Mouse (Mus musculus) CD8-positive naive resting alpha-beta T cell, adult 2 months (primary cell): ENCODE results near the gene Pik3ip1.
A peak's percentile ranks its signal among the peaks of the same experiment; 100 is the strongest.

Experiments used
- DNase-seq, 2 experiments: peaks; one replicate each; pipeline ENCODE4 v3.0.0; 2022; ENCODE audit warnings: low read depth in 2 of 2, low spot score in 2 of 2

The Pik3ip1 gene

DNA sequence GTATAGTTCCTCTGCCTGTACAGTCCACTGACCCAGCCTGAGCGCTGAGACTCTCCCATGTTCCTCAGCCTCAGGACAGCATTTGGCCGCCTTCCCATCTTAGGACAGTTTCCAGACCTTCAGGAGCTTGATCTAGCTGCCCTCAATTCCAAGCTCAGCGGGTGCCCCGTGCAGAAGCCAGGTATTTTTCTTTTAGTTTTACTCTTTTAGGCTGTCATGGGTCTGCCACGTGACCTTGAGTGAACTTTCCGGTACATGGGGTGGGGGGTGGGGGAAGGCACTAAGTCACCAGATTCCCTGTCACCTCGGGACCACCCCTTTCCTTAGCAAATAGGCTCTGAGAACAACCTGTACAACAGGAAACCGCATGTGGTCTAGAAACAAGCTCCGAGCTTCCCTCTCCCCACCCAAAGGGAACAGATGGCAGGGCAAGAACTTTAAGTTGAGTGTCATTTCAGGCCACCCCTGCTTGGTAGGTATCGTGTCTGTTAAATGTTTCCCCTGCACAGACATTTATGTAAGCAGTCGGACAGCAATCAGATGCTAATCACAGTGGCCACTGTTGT lies 5.5 kb downstream of the Pik3ip1 start:
- peak; percentile 82 to 85 for DNase-seq

DNA sequence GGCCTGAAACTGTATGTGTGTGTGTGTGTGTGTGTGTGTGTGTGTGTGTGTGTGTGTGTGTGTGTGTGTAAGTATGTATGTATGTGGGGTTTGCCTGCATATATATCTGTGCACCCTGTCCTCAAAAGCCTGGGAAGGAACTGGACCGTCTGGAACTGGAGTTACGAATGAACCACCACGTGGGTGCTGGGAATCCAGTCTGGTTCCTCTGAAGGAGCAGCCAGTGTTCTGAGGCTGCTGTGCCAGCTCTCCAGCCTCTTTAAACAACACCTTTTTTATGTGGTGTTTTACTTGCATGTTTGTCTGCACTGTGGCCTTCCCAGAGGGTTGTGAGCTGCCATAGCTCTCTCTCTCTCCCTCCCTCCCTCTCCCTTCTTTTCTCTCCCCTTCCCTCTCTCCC lies 6.4 kb downstream of the Pik3ip1 start:
- no peak for DNase-seq

DNA sequence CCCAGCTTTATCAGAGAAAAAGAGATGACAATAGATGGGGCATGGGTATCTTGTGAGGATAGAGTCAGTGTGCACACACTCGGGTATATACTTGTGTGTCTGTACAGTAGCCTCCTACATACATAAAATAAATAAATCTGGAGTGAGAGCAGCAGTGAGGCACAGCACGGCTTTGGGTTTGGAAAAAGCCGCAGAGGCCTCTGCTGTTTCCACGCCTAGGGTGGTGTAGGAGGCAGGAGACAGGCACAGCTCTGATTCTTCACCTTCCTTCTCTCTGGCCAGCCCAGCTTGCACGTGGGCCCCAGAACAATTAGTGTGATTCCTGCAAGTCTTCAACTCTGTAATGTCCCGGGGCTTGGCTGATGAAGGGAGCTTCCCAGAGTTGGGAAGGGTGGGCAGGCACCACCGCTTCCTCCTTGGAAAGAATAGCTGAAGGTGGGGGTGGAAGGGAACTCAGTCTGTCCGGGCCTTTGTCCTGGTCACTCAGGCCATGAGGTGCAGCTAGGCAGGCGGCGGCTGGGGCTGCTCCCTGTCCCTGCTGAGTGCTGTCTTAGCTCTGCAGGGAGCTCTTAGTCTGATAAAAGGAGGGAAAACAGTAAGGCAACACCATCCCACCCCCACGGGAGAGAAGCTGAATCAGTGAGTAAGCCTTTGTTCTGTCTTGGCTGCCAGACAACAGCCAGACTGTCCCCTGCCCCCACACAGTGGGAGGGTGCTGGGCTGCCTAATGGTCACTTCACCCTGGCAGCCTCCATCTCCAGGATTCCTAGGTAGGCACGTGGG lies 7.2 kb downstream of the Pik3ip1 start:
- no peak for DNase-seq

DNA sequence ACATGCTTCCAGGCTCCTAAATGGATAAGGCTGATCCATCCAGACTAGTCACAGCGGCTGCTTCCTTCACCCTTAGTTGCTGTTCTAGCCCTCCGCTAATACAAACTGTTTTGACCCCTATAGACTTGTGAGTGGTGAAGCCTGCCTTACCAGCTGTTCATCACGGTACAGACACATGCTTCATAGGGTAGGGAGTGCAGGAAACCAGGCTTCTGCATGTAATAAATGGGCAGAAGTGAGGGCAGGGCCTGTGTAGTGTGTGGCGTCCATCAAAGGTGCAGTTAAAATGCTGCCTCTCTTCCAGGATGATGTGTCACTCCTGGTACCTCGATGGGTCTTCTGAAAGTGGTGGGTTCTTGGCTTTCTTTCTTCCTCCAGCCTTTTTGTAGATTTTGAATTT lies 7.8 kb downstream of the Pik3ip1 start:
- DNase-seq = no peak

DNA sequence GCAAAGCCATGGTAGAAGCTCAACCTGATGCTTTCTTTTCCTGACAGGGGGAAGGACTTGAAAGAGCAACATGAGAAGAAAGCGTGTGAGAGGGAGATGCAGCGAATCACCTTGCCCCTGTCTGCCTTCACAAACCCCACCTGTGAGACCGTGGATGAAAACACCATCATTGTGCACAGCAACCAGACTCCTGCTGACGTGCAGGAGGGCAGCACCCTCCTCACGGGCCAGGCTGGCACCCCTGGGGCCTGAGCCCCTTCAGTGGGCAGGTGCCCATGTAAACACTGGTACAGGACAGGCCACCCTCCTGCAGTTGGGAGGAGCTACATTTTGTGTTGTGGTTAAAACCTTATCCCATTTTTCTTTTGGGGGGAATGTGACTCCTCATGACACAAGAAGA lies 11.3 kb downstream of the Pik3ip1 start:
- DNase-seq = no peak

DNA sequence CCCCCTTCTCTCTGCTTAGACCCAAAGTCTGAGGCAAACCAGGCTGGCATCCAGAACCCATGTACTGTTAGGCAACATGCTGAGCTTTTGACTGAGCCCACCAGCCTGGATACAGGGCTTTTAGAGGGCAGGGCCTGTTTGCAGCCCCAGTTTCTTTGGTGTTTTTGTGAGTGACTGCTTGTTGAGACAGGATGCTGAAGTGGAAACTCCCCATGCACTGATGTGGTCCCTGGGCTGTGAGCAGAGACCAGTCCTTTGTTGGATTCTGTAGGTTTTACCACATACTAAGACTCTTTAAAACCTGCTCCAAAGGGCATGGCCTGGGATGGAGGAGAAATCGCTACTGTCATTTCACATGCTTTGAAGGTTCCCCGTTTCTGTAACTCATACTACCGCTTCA lies 14.7 kb downstream of the Pik3ip1 start:
- peak; percentile 74 to 79 for DNase-seq

DNA sequence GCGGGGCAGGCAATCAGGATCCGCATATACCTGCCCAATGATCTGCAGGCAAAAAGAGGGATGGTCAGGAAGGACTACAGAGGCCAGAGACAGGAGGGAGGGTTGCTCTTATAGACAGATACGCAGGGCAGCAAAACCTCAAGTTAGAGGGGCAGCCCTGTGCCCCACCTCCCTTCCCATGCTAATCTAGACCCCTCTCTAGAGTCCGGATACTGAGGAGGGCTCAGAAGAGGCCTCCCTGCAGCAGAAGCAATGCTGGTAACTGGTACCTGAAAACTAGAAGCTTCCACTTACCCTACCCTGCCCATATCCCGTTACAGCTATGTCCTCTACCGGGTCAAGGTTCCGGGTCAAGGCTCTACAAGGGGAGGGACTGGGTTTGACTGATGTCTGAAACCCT lies 16.1 kb downstream of the Pik3ip1 start:
- no peak for DNase-seq

DNA sequence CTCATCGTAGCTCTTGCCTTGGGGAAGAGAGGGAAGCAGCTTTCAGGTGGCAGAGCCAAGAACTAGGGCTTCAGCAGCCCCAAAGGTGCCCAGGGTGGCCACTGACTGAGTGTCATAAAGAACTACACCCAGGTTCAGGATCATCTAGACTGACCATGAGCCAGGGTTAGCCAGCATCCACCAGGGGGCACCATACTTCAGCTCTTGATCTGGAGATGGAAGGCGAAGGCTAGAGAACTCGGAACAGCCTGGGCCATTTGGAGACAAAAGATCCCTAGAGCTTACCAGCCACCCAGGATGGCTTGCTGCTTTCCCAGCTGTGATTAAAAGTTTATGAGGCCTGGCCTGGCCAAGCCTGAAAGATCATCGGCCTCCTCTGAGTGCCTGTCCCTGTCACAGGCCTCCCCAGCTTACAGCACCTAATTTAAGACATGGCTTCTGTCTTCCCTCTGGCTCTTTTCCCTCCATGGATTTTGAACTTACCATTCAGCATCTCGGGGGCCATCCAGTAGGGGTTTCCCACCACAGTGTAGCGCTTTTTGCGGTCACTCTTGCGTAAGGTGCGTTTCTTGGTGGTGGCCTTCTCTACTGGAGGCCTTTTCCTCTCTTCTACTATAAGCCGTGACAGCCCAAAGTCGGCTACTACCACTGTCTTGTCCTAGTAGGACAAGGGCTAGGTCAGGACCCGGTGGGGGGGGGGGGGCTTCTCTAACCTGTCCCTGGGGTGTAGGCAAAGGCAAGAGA lies 17.1 kb downstream of the Pik3ip1 start:
- DNase-seq = peak; percentile 84 to 90

DNA sequence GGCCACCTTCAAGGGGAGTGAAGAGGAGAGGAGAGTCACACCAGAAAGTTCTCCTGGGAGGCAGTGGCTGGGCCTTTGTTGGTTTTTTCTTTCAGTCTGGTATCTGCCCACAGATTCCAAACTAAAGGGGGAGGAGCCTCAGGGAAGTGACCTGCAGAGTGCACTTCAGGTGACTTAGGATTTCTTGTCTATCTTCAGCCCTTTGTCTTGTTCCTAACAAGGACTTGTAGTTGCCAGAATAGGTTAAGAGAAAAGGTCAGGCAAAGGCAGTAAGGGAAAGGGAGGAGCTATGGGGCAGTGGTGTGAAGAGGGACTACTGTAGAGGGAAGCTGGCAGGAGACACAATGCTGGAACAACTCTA lies 17.6 kb downstream of the Pik3ip1 start:
- no peak for DNase-seq

DNA sequence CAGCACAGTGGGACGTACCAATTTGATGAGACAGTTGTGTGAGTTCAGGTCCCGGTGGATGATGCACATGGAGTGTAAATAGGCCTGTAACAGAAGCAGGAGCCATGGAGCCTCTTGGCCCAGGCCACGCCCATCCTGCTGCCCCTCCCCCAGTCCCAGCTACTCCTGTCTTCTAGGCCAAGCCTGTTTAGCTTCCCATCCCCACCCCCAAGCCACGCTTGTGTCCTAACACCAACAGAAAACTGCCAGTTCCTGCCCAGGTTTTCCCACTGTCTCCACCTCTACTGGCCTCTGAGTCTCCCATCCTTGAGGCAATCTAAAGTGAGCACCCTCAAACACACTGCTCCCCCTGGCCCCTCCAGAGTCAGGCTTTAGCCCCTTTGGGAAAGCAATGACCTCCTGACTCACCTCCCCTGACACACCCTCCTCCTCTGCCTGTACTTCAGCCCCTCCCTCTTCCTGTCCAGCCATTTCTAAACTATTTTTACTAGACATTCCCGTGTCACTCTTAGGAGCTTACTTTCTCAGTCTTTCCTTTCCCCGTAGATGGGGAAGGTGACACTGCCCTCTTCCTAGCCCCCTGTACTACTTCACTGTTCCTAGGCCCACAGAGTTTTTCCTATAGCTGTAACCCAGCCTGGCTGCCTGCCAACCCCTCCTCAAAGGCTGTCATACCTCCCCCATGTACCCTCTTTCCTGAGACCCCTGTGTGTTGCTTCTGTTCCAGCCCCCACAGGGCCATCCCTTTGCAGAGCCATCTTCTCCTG lies 18.6 kb downstream of the Pik3ip1 start:
- no peak for DNase-seq

DNA sequence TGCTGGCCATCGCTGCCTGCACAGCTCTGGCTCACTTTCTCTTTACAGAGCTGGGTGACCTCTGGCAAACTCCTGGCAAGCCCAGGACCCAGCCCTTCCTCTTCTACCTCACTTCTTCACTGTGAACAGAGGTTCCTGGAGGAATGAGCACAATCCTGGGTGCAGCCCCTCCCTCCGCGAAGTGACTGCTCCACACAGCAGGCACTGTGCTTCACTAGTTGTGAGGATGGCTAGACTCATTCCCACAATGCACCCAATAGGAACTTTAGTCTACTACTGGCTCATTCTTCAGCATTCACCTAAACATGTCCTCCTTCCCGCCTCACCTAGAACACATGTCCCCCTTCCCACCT lies 19.1 kb downstream of the Pik3ip1 start:
- no peak for DNase-seq

DNA sequence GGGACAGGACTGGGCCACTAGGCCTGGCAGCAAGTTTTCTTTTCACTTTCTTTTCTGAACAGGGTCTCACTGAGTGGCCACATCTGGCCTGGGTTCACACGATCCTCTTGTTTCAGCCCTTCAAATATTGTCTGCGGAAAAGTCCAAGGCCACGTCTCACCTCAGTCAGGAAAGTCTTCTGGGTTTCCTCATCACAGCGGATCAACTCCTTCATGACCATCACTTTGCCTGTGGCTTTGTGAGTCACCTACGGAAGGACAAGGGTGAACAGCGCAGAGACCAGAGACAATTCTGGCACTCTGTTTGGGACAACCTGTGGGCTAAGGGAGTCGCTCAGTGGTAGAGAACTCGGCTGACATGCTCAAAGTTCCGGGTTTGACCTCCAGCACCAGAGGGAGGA lies 21.9 kb downstream of the Pik3ip1 start:
- no peak for DNase-seq

DNA sequence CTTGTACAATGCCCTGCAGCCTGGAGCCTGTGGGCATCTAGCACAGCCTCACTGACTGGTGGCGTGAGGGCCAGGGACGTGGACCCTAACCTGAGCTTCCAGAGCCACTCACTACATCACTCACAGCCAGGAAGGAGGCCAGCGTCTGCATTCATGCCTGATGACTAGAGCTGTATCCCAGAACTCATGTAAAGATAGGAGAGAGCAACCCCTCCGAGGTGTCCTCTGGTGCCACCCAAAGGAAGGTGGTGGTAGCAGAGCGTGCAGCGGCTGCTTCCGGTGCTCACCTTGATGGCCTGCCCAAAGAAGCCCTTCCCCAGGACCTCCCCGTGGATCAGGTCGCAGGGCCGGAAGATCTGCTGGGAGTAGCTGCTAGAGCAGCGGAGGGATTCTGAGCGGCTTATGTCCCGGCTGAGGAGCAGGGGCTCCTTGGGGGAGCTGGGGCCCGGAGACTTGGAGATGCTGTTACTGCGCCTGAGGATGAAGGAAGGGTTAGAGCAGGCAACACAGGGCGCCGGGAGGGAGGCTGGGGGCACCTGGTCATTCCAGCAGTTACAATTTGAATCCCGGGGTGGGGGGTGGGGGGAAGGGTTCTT lies 22.9 kb downstream of the Pik3ip1 start:
- no peak for DNase-seq

DNA sequence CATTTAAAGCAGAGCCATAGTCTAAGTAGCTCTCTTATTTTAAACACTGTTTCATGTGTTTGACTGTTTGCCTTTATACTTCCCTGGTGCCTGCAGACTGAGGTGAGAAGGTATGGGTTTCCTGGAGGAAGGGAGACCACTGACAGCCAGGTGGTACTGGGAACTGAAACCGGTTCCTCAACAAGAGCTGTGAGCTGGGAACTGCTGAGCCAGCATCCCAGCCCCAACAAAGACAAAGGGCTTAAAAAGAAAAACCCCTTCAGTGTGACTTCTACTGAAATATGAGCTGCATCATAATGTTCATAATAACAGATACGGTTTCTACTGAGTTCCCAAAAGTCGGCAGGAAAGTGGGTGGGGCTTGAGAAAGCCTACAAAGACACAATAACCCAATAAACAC lies 32.7 kb downstream of the Pik3ip1 start:
- no peak for DNase-seq

DNA sequence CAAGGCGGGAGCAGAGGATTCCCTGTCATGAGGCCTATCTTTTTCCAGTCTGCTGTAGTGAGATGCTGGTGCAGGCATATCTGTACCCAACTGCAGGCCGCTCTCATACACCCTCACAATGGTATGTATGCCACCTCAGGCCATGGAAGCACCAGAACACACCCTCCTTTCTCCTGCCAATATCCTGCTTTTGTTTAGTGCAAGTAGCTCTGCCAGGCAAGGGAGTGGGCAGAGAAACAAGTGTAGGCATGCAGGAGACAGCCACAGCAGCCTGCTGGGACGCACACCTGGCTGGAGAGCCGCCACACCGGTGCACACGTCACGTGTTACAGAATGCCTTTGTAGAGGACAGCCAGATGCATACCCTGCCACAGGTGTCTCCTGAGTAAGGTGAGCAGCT lies 36.2 kb downstream of the Pik3ip1 start:
- no peak for DNase-seq

DNA sequence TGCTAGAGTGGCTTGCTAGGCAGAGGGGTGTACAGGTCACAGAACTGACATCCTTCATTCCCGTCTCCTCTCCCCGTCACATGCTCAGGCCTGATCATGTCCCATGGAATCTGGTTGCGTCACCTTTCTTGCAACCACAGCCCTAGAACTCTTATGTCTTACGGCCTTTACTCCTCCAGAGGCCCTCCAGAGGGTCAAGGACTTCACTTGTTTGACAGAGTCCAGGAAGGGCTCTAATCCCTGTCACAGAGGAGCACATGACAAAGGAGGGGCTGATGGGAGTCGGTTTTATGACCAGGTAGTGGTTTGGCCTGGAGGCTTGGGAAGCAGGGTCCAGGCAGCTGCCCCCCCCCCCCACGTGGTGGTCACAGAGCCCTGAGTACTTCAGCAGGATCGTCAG lies 38.8 kb downstream of the Pik3ip1 start:
- no peak for DNase-seq

DNA sequence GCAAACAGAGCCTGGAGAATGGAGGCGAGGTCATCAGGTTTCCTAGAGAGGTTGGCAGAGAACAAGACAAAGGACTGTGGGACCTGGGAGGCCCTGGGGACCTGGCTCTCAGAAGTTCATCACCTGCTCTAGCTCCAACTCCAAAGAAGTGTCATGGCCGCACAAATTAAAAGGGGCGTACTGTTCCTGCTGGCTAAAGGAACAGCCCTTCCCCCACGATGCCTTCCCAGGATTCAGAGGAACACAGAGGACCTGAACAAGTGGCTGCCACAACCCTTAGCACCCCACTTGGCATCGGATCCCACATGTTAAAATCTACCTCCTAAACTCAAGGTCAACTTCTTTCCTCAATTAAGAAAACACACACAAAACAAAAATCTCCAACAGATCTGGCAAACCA lies 39.2 kb downstream of the Pik3ip1 start:
- no peak for DNase-seq

DNA sequence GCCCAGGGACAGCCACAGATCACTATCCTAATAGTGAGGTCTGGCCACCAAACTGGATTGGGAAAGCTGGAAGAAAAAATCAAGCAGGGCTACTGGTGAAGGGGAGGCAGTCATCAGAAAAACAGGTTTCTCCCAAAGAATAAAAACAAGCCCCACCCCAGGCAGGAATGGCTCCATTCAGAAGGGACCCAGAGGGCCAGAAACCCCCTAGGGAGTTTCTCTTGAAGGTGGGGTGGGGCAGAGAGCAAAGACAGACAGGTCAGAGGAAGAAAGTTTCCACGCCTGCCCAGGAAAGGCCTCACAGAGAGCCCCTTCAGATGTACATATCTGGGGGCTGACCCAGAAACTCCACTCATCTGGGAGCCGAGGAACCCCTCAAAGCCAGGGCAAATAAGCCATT lies 40.0 kb downstream of the Pik3ip1 start:
- no peak for DNase-seq

DNA sequence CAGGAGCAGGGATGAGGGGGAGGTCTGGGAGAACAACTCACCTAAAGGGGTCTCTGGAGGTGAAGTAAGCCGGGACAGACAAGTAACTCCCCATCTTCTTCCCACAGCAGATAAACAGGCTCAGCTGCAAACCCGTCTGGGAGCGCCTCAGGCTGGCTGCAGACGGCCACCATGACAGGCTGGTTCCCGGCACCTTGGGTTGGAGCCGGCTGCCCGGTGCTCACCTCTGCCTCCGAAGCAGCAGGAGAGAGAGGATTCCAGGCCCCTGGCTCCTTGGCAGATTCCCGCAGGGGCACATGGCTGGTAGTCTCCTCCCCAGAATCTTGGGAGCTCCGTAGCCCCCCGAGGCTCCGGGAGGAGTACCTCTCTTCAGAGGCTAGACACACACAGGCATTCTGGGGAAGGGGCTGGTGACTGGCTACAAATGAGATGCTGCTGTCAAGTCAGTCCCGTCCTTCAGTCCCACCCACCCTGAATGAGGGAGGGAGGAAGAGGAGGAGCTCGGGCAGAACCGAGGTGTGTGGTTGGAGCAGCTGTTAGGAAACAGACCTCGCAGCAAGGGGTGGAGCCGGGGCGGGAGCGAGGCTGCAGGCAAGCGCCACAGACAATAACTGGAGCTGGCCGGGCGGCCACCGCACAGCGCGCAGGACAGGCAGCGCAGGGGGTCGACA lies 40.9 kb downstream of the Pik3ip1 start:
- DNase-seq = peak in 1 of 2 experiments; percentile 54

DNA sequence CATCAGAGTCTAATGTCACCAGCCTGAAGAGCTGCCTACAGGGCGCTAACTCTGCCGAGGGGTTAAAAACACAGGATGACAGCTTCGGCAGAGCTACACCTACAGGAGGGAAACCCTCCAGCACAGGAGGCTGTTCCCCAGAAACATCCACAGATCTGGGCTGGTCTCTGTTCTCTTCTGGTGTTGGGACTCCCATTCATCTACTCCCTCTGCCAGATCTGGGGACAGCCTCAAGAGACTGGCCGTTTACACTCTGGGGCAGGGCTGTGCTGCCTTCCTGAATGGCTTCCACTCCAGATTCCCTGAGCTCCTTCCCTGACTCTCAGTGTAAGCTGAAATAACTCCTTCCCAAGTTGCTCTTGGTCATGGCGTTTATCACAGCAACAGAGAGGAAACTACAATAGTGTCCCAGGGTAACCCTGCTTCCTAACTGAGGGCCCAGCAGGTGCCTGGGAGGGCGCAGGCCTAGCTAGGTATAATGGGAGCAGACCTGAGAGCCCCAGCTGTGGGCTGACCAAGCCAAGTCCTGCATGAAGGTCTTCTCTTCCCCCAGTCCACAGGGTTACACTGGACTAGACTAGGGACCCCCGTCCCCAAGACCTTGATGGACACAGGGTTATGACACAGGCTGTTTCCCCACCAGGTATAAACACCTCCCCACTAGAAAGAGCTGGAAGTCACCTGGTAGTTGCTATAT lies 41.5 kb downstream of the Pik3ip1 start:
- no peak for DNase-seq
